Mouse (Mus musculus) 3T3-L1 (cell line): ENCODE results near the gene Col23a1.
A peak's percentile ranks its signal among the peaks of the same experiment; 100 is the strongest.
"Not testable (repeated sequence)": the region's sequence is repeated elsewhere in the genome, so short reads cannot be mapped to it uniquely, and the experiment has no call there.

Source experiments
- DNase-seq: peaks from one replicate; pipeline ENCODE4 v3.0.0-alpha.2; 2015; ENCODE audit warnings: low read depth, low spot score

Col23a1 gene

GRCm38 (mm10) chr11:51590002-51590401 is 300.3 kb downstream of the Col23a1 start:
- no peak for DNase-seq

GRCm38 (mm10) chr11:51591168-51591567 is 301.4 kb downstream of the Col23a1 start:
- no peak for DNase-seq

- no peak for DNase-seq
Measured at GRCm38 (mm10) chr11:51591915-51592314, 302.2 kb downstream of the Col23a1 start.

- no peak for DNase-seq
Measured at GRCm38 (mm10) chr11:51593368-51593767, 303.6 kb downstream of the Col23a1 start.

GRCm38 (mm10) chr11:51593849-51594248 is 304.1 kb downstream of the Col23a1 start:
- DNase-seq, result no peak

GRCm38 (mm10) chr11:51594715-51595350 is 305.1 kb downstream of the Col23a1 start:
- DNase-seq, result no peak

GRCm38 (mm10) chr11:51595459-51596083 is 305.9 kb downstream of the Col23a1 start:
- no peak for DNase-seq

- DNase-seq, result no peak
Measured at GRCm38 (mm10) chr11:51597553-51597952, 307.8 kb downstream of the Col23a1 start.

- no peak for DNase-seq
Measured at GRCm38 (mm10) chr11:51602253-51602652, 312.5 kb downstream of the Col23a1 start.

GRCm38 (mm10) chr11:51605602-51606446 is 316.1 kb downstream of the Col23a1 start:
- DNase-seq, result peak; percentile 85

GRCm38 (mm10) chr11:51606447-51607095 is 316.9 kb downstream of the Col23a1 start, which contains the start of gene Hnrnpab:
Gene Hnrnpab, minus strand, starts transcription at chr11:51606847.
- DNase-seq, result peak; percentile 97

- DNase-seq, result no peak
Measured at GRCm38 (mm10) chr11:51607096-51607738, 317.5 kb downstream of the Col23a1 start.

GRCm38 (mm10) chr11:51609266-51609909 is 319.7 kb downstream of the Col23a1 start:
- DNase-seq, result no peak

- DNase-seq, result not testable (repeated sequence)
Measured at GRCm38 (mm10) chr11:51609940-51610339, 320.2 kb downstream of the Col23a1 start.

GRCm38 (mm10) chr11:51614256-51614655 is 324.5 kb downstream of the Col23a1 start:
- DNase-seq, result no peak

GRCm38 (mm10) chr11:51615129-51615528 is 325.4 kb downstream of the Col23a1 start:
- DNase-seq, result no peak

- DNase-seq, result peak; percentile 90
Measured at GRCm38 (mm10) chr11:51615601-51616000, 325.9 kb downstream of the Col23a1 start.

- not testable (repeated sequence) for DNase-seq
Measured at GRCm38 (mm10) chr11:51616113-51616512, 326.4 kb downstream of the Col23a1 start.

- peak; percentile 84 for DNase-seq
Measured at GRCm38 (mm10) chr11:51617693-51618092, 328.0 kb downstream of the Col23a1 start.

- no peak for DNase-seq
Measured at GRCm38 (mm10) chr11:51618894-51619408, 329.2 kb downstream of the Col23a1 start.
